Mouse (Mus musculus) neural tube, embryonic 11.5 days (tissue): ENCODE results near the gene Gm20388. TPM values are rescaled to one million over a fixed set of nuclear protein-coding genes. Genes with fewer than 3 reads are reported as not detected.

Experiments used
- ATAC-seq: fragments of 200-750 bp; cut with Nextera tagmentation; 2 replicates; pipeline ENCODE4 v1.8.0; 2017; ENCODE audit warnings: moderate number of reproducible peaks, mild to moderate bottlenecking, moderate TSS enrichment, moderate library complexity; ENCODE audit not compliant: insufficient read depth, low FRiP score, low TSS enrichment
- DNase-seq: peaks from one replicate; pipeline ENCODE4 v3.0.0-alpha.2; 2015; ENCODE audit warnings: low spot score
- H3K27ac ChIP-seq: fragments of 300-500 bp; sonication (generic); 2 replicates; pipeline ENCODE4 v1.5.1; 2014; ENCODE audit warnings: low read depth, mild to moderate bottlenecking, low read length
- H3K27me3 ChIP-seq: fragments of 300-500 bp; sonication (generic); 2 replicates; pipeline ENCODE4 v1.6.1; 2014; ENCODE audit warnings: mild to moderate bottlenecking, low read length, mixed read lengths; ENCODE audit not compliant: control insufficient read depth, insufficient read depth
- H3K36me3 ChIP-seq: fragments of 300-500 bp; sonication (generic); 2 replicates; pipeline ENCODE4 v1.6.1; 2014; ENCODE audit warnings: mild to moderate bottlenecking, low read length, moderate library complexity, mixed read lengths; ENCODE audit not compliant: control insufficient read depth, insufficient read depth
- H3K4me1 ChIP-seq: fragments of 300-500 bp; sonication (generic); 2 replicates; pipeline ENCODE4 v1.6.1; 2014; ENCODE audit warnings: low read length, mixed read lengths; ENCODE audit not compliant: control insufficient read depth, insufficient read depth
- H3K4me2 ChIP-seq: fragments of 300-500 bp; sonication (generic); 2 replicates; pipeline ENCODE4 v1.6.1; 2014; ENCODE audit warnings: low read depth, mild to moderate bottlenecking, moderate library complexity
- H3K4me3 ChIP-seq: fragments of 300-500 bp; sonication (generic); 2 replicates; pipeline ENCODE4 v1.5.1; 2014; ENCODE audit warnings: low read depth, low read length
- H3K9ac ChIP-seq: fragments of 300-500 bp; sonication (generic); 2 replicates; pipeline ENCODE4 v1.6.1; 2014; ENCODE audit warnings: mild to moderate bottlenecking, low read length
- H3K9me3 ChIP-seq: fragments of 300-500 bp; sonication (generic); 2 replicates; pipeline ENCODE4 v1.6.1; 2016; ENCODE audit warnings: low read length; ENCODE audit not compliant: control insufficient read depth
- WGBS: fragments of 180-500 bp; shearing (Covaris S2); extraction: QIAGEN DNeasy Blood & Tissue Kit; methylation state at CpG from one replicate; pipeline ENCODE4 v1.1.7; 2014; 5-methylcytosine and 5-hydroxymethylcytosine counted together
- polyA plus RNA-seq: library from polyadenylated mRNA; unstranded; fragments of >200 nt; fragmentation: Nextera tagmentation; extraction: Ambion mirVana; gene quantifications from 2 replicates; pipeline ENCODE4 v1.2.1, GENCODE M21; 2014

Gene Gm20388
- polyA plus RNA-seq, 1 experiment from 2014 or later = not detected

DNA sequence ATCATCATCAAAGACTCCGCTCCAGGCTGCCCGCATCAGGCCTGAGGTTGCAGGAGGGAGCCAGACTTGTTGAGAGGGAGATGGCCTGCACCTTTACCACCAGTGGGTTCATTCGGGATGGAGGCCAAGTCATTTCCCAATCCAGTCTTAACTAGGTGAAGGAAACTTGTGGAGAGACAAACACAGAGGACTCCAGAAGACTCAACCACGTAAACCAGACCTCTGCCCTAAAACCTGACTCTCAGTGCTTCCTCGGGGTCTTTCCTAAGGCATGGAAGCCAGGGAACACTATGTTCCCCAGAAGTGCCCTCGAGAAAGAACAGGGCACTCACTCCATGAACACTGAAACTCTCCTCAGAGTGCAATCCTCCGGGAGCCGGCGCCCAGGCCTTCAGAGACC, 1994.4 kb downstream of the Gm20388 start:
- no peak overlapping the region for H3K9ac ChIP-seq

DNA sequence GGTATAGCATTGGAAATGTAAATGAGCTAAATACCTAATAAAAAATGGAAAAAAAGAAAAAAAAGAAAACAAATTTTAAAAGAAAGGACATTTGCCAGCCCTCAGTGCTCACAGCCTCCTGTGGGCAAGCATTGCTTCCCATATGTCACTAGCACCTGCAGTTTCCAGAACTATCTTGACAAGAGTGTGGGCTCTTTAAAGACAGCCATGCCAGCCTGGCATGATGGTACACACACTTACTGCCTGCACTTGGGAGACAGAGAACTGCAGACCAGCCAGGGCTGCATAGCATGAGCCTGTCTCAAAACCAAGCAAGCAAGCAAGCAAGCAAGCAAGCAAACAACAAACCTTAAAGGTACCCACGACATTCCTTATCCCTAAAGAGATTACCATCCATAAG, 1994.8 kb downstream of the Gm20388 start:
- H3K9ac ChIP-seq = no peak overlapping the region; the same call in 1 of the 2 replicates
- H3K9me3 ChIP-seq = no peaks in the 10 kb centered on the region
- H3K27ac ChIP-seq = no peak overlapping the region
- ATAC-seq = no peak
- H3K4me1 ChIP-seq = peaks cover 16% of the 10 kb centered on the region
- no peak for DNase-seq
- H3K4me3 ChIP-seq = peak overlapping the region; percentile 78; the same call in 1 of the 2 replicates
- no peaks in the 10 kb centered on the region for H3K27me3 ChIP-seq
- peak overlapping the region; percentile 95 for H3K4me2 ChIP-seq
- WGBS = 82% methylated on average over 1 of the region's 1 CpGs
- H3K36me3 ChIP-seq = no peaks in the 10 kb centered on the region

More for the DNA sequence above, 1994.4 kb downstream of the Gm20388 start:
- Histone ChIP-seq H3K27me3 (no peaks in the 10 kb centered on the region), H3K36me3 (no peaks in the 10 kb centered on the region), H3K4me2 (no peak overlapping the region; the same call in 1 of the 2 replicates), H3K4me1 (peaks cover 16% of the 10 kb centered on the region), H3K9me3 (no peaks in the 10 kb centered on the region), H3K27ac (no peak overlapping the region), H3K4me3 (no peak overlapping the region)
- 87% methylated on average over 9 of the region's 9 CpGs for WGBS
- no peak for ATAC-seq
- DNase-seq = no peak

DNA sequence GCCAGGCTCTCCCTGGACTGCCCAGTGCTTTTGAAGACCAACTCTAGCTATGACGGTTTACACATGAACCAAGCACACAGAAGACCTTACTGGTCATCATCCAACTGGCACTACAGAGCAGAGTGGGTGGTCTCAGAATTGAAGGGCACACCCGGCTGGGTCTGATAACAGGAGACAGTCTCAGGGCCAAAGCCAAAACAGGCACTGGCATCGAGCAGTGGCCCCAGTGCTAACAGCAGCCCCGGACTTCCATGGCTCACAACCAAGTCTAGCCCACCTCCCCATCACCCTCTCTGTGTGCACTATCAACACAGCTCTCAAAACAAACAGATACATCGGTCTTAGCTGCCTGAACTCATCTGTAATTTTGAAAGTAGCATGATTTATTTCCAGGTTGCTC, 1995.2 kb downstream of the Gm20388 start:
- WGBS = 40% methylated on average over 5 of the region's 5 CpGs
- Histone ChIP-seq H3K4me3 (peak overlapping the region; percentile 78), H3K4me1 (peaks cover 16% of the 10 kb centered on the region), H3K9me3 (no peaks in the 10 kb centered on the region), H3K9ac (peak overlapping the region; percentile 8; the same call in 1 of the 2 replicates), H3K27me3 (no peaks in the 10 kb centered on the region), H3K4me2 (peak overlapping the region; percentile 95), H3K36me3 (no peaks in the 10 kb centered on the region), H3K27ac (no peak overlapping the region)
- no peak for ATAC-seq
- no peak for DNase-seq

DNA sequence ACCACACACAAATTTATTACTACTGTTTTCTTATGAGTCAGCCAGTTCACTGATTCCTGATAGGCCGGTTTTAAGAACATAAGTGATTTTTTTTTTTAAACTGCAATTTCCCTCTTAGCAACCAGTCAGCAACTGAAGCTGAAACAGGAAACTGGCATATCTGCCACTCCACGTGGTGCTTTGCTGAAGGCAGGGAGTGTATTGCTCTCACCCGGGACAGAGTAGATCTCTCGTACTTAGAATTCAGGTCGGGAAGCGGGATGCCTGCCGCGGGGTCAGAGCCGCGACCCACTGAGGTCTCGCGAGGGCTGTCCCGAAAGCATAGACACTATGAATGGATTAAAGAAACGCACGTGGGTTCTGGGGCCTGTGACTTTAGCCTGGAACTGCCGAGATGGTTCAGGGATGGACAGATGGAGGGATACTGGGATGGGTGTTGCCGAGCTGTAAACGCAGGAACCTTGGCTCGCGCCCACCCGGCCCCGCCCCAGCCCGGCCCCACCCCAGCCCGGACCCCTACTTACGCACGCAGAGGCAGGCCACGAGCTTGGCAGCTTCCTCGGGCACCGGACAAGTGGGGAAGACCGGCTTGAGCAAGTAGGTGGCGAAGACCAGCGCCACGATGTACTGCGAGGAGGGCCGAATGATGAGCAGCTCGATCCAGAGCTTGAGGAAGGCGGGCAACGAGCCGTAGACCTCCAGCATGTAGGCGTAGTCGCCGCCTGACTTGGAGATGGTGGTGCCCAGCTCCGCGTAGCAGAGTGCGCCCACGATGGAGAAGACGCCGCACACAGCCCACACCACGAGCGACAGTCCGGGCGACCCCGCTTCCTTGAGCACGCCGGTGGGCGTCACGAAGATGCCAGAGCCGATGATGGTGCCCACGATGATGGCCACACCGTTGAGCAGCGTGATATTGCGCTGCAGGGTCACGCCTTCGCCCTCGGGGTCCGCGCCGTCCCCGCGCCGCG, 1996.2 kb downstream of the Gm20388 start:
- Histone ChIP-seq H3K36me3 (no peaks in the 10 kb centered on the region), H3K9me3 (no peaks in the 10 kb centered on the region), H3K27ac (no peak overlapping the region), H3K9ac (peak overlapping the region; percentile 75), H3K27me3 (no peaks in the 10 kb centered on the region), H3K4me3 (peak overlapping the region; percentile 78), H3K4me1 (peaks cover 15% of the 10 kb centered on the region), H3K4me2 (peak overlapping the region; percentile 95)
- ATAC-seq (peak; percentile 63), DNase-seq (peak; percentile 66)
- under 1% methylated on average over 71 of the region's 72 CpGs for WGBS

DNA sequence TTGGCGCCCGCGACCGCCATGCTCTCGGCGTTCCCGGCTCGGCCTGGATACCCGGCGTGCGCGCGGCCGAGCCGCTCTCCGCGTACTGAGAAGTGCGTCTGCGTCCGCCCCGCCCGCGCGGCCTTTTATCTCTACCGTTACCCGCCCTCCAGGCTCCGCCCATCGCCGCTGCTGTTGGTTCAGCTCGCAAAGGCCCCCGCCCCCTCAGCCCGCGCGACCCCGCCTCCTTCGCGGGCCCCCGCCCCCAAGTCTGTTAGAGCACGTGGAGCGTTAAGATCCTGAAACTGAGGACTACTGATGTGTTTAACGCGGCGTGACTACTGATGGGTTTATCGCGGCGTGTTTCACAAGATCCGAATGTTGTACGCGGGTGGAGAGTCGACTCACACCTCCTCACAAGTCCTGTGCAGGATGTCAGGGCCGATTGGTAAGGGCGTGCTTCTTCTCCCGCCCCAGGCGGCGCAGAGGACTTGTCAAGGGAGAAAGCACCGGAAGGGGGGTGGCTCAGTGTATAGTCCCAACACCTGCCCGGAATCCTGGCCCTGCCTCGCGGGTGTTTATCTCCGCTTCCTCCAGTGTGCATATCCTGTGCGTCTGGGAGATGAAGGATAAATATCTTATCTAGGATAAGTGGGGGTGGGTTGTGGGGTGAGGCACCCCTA, 1997.1 kb downstream of the Gm20388 start, which contains the start of gene Slc7a5:
Gene Slc7a5 (minus strand): TSS at position 108 of the 662 bp plus-strand sequence.
- Histone ChIP-seq H3K27ac (no peak within 1 kb of the TSS), H3K4me1 (peaks cover 13% of the 10 kb centered on the region), H3K9me3 (no peaks in the 10 kb centered on the region), H3K9ac (peak within 1 kb of the TSS; percentile 75), H3K27me3 (no peaks in the 10 kb centered on the region), H3K4me3 (peak within 1 kb of the TSS; percentile 78), H3K4me2 (peak within 1 kb of the TSS; percentile 95), H3K36me3 (no peaks in the 10 kb centered on the region)
- 0% methylated on average over 54 of the region's 61 CpGs for WGBS
- ATAC-seq = peak; percentile 87
- peak; percentile 98 for DNase-seq

DNA sequence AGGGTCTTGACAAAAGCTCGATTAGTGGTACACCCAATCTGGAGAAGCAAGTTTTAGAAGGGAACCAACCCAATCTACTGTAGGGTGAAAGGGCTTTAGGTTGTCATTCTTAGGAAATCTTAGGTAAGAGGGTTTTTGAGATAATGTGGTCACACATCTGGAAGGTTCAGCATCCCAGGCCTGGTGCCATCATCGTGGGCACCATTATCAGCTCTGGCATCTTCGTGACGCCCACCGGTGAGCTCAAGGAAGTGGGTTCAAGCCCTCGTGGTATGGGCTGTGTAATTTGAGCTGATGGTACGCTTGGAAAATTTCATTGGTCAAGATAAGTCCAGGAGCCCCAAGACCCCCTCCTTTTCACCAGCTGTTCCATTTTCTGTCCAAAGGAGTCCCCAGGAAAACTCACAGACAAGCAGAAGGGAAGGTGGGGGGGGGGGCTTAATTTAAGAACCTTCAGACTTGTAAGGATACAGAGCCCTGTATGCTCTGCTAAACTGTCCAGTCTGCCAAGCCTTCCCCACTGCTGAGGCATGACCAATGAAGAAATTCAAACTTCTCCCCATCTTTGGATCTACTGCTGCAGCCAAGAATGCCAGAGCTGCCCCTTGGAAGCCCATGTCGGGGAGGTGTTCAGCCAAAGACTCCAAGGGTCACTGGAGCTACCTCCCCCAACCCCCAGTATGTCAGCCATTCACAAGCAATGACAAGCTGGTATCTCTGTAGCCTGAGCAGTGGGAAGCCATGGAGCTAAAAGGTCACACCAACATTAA, 1997.9 kb downstream of the Gm20388 start:
- Histone ChIP-seq H3K4me3 (no peak overlapping the region), H3K4me2 (no peak overlapping the region), H3K9me3 (no peaks in the 10 kb centered on the region), H3K36me3 (no peaks in the 10 kb centered on the region), H3K27me3 (no peaks in the 10 kb centered on the region), H3K27ac (no peak overlapping the region), H3K4me1 (peaks cover 13% of the 10 kb centered on the region), H3K9ac (no peak overlapping the region)
- DNase-seq (no peak), ATAC-seq (no peak)
- 70% methylated on average over 8 of the region's 8 CpGs for WGBS

DNA sequence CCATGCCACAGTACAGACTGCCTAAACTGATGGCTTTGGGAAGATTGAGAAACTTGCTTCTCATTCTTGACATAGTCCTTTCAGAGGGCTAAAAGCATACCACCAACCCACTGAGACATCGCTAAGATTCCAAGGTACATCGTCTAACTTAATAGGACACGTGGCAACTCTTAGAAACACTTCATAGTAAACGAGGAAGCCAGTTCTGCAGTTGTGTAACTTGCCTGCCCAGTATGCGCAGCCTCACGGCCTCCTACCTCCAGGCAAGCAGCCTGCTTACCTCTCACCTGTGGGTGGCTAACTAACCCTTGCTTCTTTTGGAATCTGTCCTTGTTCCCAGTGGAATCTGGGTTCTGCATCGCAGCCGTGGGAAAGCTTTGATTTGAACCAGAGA, 1998.5 kb downstream of the Gm20388 start:
- H3K36me3 ChIP-seq = no peaks in the 10 kb centered on the region
- no peak overlapping the region for H3K9ac ChIP-seq
- no peak overlapping the region for H3K27ac ChIP-seq
- no peak overlapping the region for H3K4me2 ChIP-seq
- DNase-seq = no peak
- H3K4me1 ChIP-seq = peaks cover 13% of the 10 kb centered on the region
- no peaks in the 10 kb centered on the region for H3K27me3 ChIP-seq
- H3K9me3 ChIP-seq = no peaks in the 10 kb centered on the region
- 78% methylated on average over 8 of the region's 8 CpGs for WGBS
- H3K4me3 ChIP-seq = no peak overlapping the region
- no peak for ATAC-seq

DNA sequence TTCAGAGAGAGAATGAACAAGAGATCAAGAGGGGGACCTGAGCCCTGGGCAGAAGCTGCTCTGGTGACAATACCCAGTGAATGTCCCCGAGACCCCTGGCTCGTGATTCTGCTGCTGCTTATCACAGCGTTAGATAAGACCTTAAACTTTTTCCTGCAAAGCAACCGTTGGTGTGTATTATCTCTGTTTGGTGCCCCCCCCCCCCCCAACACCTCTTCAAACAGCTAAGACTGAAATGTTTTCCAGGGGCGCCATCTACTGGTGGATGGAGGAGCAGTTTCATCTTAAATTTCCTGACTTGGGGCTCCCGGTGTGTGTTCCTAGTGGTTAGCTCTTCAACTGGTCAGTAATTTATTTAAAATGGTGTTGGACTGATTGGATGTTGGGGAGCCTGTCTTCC, 1999.0 kb downstream of the Gm20388 start:
- Histone ChIP-seq H3K27ac (no peak overlapping the region), H3K4me2 (no peak overlapping the region), H3K27me3 (no peaks in the 10 kb centered on the region), H3K4me1 (peaks cover 13% of the 10 kb centered on the region), H3K4me3 (no peak overlapping the region), H3K9me3 (no peaks in the 10 kb centered on the region), H3K9ac (no peak overlapping the region), H3K36me3 (no peaks in the 10 kb centered on the region)
- DNase-seq (peak; percentile 75), ATAC-seq (no peak)
- WGBS = 5% methylated on average over 6 of the region's 6 CpGs
